Mouse (Mus musculus): ENCODE results near the gene Rpl28.

GRCm38 (mm10) chr7:4789436-4789935 is 3.2 kb upstream of the Rpl28 start, which contains the start of gene Tmem238:
- TF ChIP-seq USF2 (conservative IDR thresholded peaks at IDR 0.05; ENCODE audit: low read depth, low read length) (no peak), PAX5 (IDR thresholded peaks at IDR 0.05; ENCODE audit: low read length) (no peak), SIN3A (IDR thresholded peaks at IDR 0.05; ENCODE audit: low read length) (no peak), TBP (conservative IDR thresholded peaks at IDR 0.05; ENCODE audit: low read depth, low read length) (no peak), ZMIZ1 (IDR thresholded peaks at IDR 0.05; ENCODE audit: low read depth, low read length) (no peak), POLR2A (IDR thresholded peaks at IDR 0.05; ENCODE audit: low read depth, low read length) (no peak; the same call in 1 of the 2 replicates), MXI1 (IDR thresholded peaks at IDR 0.05; ENCODE audit: low read depth, low read length) (no peak), ETS1 (conservative IDR thresholded peaks at IDR 0.05; ENCODE audit: low read depth, low read length) (no peak), TCF12 (IDR thresholded peaks at IDR 0.05; ENCODE audit: low read depth, low read length) (no peak), MAX (IDR thresholded peaks at IDR 0.05; ENCODE audit: low read length) (no peak), CTCF (conservative IDR thresholded peaks at IDR 0.05 in 1 of 2, IDR thresholded peaks at IDR 0.05 in 1 of 2; ENCODE audit: low read depth in 2 of 2, low read length in 2 of 2) (no peak), CHD1 (IDR thresholded peaks at IDR 0.05; ENCODE audit: low read depth, low read length) (no peak)

All from CH12.LX (cell line).